Mouse (Mus musculus) ES-Bruce4 (cell line): ENCODE data around the gene Gse1. TPM values are rescaled to one million over a fixed set of nuclear protein-coding genes. Genes with fewer than 3 reads are reported as not detected.

Experiments used
- H3K27ac ChIP-seq: 2 replicates; pipeline ENCODE4 v1.5.1; 2012; ENCODE audit warnings: low read length, inconsistent platforms; ENCODE audit not compliant: insufficient read depth
- H3K27me3 ChIP-seq: 2 replicates; pipeline ENCODE4 v1.6.1; 2012; ENCODE audit warnings: mild to moderate bottlenecking, low read length, inconsistent platforms; ENCODE audit not compliant: control insufficient read depth, poor library complexity, insufficient read depth, severe bottlenecking
- H3K36me3 ChIP-seq: 2 replicates; pipeline ENCODE4 v1.6.1; 2012; ENCODE audit warnings: inconsistent platforms, mild to moderate bottlenecking, low read length, moderate library complexity; ENCODE audit not compliant: control insufficient read depth, poor library complexity, insufficient read depth, severe bottlenecking
- H3K4me1 ChIP-seq: one replicate; pipeline ENCODE4 v1.8.1; 2011; ENCODE audit warnings: low read length; ENCODE audit not compliant: control insufficient read depth, insufficient read depth
- H3K4me3 ChIP-seq: 2 replicates; pipeline ENCODE4 v1.5.1; 2011; ENCODE audit warnings: low read depth, mild to moderate bottlenecking, low read length
- H3K9ac ChIP-seq: 2 replicates; pipeline ENCODE4 v1.6.1; 2012; ENCODE audit warnings: low read depth, mild to moderate bottlenecking, inconsistent platforms; ENCODE audit not compliant: poor library complexity, severe bottlenecking
- H3K9me3 ChIP-seq: replicated peaks from 2 replicates; pipeline ENCODE4 v1.6.1; 2012; ENCODE audit warnings: mild to moderate bottlenecking, low read length, inconsistent platforms; ENCODE audit not compliant: control insufficient read depth, poor library complexity, insufficient read depth, severe bottlenecking
- CTCF ChIP-seq: IDR thresholded peaks from one replicate; pipeline ENCODE4 v1.8.1; 2011; ENCODE audit warnings: low read depth, low read length
- EP300 ChIP-seq: IDR thresholded peaks from 2 replicates; pipeline ENCODE4 v1.6.1; 2011; ENCODE audit warnings: low read depth, low read length; ENCODE audit not compliant: insufficient read depth
- POLR2A ChIP-seq: IDR thresholded peaks from one replicate; pipeline ENCODE4 v1.8.1; 2011; ENCODE audit warnings: low read length; ENCODE audit not compliant: insufficient read depth
- polyA plus RNA-seq: library from polyadenylated mRNA; stranded (reverse); fragments of >200 nt; gene quantifications from 2 replicates; pipeline ENCODE4 v1.2.4, GENCODE M21; 2011; ENCODE audit warnings: low read depth; ENCODE audit not compliant: missing spikeins, insufficient read depth, insufficient read length

Gse1 gene
- polyA plus RNA-seq, 1 experiment: 31.8 TPM

DNA sequence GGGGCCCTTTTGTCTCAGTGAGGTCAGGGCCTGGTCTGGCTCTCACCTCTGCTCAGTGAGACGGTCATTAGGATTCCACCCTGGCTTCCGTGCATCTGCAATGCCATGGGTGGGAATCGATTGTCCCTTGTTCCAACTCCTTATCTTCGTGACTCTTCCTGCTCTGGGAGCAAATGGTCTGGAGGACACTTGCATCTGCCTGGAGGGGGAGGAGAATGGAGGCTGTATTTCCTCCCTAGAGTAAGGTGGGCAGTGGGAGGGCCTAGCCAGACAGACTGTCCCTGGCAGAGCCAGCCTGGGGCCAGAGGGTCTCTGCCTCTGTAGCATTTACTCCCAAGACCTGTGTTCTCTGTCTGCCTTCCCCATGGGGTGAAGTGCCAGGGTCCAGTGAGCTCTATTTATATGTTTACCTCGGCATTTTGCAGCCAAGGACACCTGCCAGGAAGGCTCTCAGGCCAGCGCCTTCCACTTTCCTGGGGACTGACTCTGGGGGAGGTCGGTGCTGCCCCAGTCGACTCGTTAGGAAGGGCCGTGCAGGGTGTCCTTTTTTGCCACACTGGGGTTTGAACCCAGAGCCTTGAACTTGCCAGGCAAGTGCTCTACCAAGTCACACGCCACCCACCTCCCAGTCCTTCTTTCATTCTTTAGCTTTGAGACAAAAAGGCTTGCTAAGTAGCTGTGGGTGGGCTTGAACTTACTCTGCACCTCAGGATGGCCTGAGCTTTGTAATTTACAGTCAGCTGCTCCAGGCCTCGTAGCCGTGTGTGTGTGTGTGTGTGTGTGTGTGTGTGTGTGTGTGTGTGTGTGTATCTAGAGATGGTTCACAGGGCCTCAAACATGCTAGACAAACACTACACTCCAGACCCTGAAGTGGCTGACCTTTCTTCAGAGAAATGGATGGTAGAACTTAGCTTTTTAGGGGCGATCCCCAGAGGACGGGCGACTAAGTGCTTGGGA is 265.5 kb downstream of the Gse1 start:
- H3K27ac ChIP-seq: no peak overlapping the region
- H3K36me3 ChIP-seq: no peaks in the 10 kb centered on the region
- no peaks in the 10 kb centered on the region for H3K9me3 ChIP-seq
- peaks cover 7% of the 10 kb centered on the region for H3K4me1 ChIP-seq
- H3K4me3 ChIP-seq: no peak overlapping the region
- 0 out of 2 replicates have a peak, but pooled peaks cover 2% of the 10 kb centered on the region for H3K27me3 ChIP-seq
- H3K9ac ChIP-seq: no peak overlapping the region
- TF ChIP-seq CTCF (no peak), EP300 (no peak), POLR2A (no peak)

DNA sequence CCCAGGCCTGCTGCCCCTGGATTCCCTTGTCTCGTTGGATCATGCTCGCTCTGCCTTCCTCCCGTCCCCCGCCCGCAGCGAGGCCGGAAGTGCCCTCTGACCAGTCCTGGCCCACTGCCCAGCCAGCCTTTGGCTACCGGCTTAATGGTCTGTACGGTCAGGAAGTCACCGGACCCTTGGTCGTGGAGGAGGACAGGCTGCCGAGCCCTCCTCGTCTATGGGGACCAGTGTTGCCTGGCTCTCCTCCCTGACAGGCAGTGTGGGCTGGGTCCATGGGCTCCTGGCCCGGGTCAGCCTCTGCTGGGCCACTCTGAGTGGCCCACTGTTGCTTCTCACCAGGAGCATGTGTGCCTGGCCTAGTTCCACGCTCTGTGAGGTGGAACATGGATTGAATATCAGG is 266.6 kb downstream of the Gse1 start:
- H3K4me3 ChIP-seq: no peak overlapping the region
- no peak overlapping the region for H3K27ac ChIP-seq

DNA sequence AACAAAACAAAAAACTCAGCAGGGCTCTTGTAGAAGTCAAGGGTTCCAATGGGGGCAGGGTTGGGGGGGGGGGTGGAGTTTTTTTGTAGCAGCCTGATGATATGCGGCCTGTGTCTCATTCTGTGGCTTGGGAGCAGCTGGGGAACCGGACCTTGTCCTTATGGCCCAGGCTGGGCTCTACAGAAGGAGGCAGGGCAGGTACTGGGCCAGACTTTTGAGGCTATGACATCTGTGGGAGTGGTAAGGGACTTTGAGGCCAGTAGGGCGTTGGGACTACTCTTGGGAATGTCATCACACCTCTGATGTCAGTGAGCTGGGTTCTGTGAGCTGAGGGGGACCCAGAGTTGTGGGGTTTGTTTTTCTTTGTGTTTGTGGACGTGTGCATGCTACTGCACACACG is 267.2 kb downstream of the Gse1 start:
- Histone ChIP-seq H3K27ac (no peak overlapping the region), H3K4me1 (peaks cover 11% of the 10 kb centered on the region), H3K9me3 (no peaks in the 10 kb centered on the region), H3K9ac (no peak overlapping the region), H3K4me3 (no peak overlapping the region), H3K27me3 (no peaks in the 10 kb centered on the region), H3K36me3 (no peaks in the 10 kb centered on the region)
- TF ChIP-seq CTCF (no peak), EP300 (no peak), POLR2A (no peak)

More for the DNA sequence above, 266.6 kb downstream of the Gse1 start:
- Histone ChIP-seq H3K27me3 (no peaks in the 10 kb centered on the region), H3K36me3 (no peaks in the 10 kb centered on the region), H3K4me1 (peaks cover 11% of the 10 kb centered on the region), H3K9ac (no peak overlapping the region), H3K9me3 (no peaks in the 10 kb centered on the region)
- no peak for TF ChIP-seq CTCF
- no peak for TF ChIP-seq POLR2A
- no peak for TF ChIP-seq EP300

DNA sequence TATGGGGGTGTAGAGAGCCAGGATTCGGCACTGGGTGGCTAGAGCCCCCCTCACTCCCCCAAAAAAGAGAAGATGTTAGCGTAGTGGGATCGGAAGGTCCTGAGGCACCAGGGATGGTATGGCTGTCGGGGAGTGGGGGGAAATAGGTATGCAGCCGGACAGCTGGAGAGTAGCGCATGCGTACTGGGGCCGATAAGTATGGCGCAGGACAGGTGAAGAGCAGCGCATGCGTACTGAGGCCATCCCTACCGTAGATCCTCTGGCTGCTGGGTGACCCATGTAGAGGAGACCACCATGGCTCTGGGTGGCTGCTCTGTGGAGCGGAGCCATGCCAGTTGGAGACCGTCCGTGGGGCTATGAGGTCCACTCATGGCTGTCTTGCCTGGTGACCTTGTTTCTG is 268.2 kb downstream of the Gse1 start:
- H3K4me1 ChIP-seq: peaks cover 11% of the 10 kb centered on the region

DNA sequence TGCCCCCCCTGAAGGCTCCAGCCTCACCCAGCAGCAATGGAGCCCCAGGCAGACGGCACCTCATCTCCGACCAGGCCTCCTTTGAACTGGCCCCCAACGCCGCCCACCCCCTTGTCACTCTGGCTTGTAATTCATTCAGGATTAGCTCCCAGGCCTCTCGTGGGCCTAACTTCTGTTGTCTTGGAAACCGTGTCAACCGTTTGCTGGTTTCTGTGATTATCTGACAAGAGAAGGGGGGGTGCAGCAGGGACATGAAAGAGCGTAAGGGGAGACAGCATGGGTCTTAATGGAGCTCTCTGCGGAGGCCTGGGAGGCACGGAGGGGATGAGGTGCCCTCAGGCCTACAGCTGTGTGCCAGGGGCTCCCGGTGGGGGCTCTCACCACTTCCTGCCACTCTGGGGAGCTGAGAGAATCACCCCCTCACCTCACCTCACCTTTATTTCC is 269.3 kb downstream of the Gse1 start:
- Histone ChIP-seq H3K4me3 (no peak overlapping the region), H3K4me1 (peaks cover 11% of the 10 kb centered on the region)

More for the DNA sequence above, 268.2 kb downstream of the Gse1 start:
- Histone ChIP-seq H3K4me3 (no peak overlapping the region), H3K9me3 (no peaks in the 10 kb centered on the region), H3K27me3 (no peaks in the 10 kb centered on the region), H3K27ac (no peak overlapping the region), H3K36me3 (no peaks in the 10 kb centered on the region), H3K9ac (no peak overlapping the region)
- no peak for TF ChIP-seq CTCF
- TF ChIP-seq POLR2A: no peak
- TF ChIP-seq EP300: no peak

DNA sequence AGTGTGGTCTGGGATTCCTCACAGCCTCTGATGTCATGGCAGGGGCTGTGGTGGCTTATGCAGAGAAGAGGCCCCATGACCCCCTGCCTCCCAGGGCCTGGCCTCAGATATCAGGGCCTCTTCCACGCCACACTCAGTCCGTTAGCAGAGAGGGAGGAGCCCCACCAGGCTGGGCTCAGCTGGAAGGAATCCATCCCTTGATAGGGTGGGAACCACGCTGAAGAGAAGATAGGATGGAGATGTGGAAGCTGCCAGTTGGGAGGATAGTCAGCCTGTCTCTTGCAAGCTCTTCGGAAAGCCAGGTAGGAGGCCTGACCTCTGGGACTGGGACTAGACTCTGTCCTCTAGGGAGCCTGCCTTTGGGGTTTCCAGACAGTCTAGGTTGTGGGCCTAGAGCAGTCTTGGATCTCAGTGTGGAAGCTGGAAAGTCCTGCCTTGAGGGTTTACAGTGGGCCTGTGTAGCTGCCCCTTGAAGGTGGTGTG is 270.1 kb downstream of the Gse1 start:
- H3K27me3 ChIP-seq: no peaks in the 10 kb centered on the region
- H3K9me3 ChIP-seq: no peaks in the 10 kb centered on the region
- H3K4me1 ChIP-seq: peaks cover 11% of the 10 kb centered on the region
- TF ChIP-seq CTCF (no peak), EP300 (no peak), POLR2A (no peak)
- H3K4me3 ChIP-seq: no peak overlapping the region
- H3K27ac ChIP-seq: no peak overlapping the region
- no peaks in the 10 kb centered on the region for H3K36me3 ChIP-seq
- no peak overlapping the region for H3K9ac ChIP-seq

More for the DNA sequence above, 269.3 kb downstream of the Gse1 start:
- TF ChIP-seq POLR2A: no peak
- no peak for TF ChIP-seq CTCF
- no peak for TF ChIP-seq EP300
- Histone ChIP-seq H3K36me3 (no peaks in the 10 kb centered on the region), H3K9me3 (no peaks in the 10 kb centered on the region), H3K27ac (no peak overlapping the region), H3K9ac (no peak overlapping the region), H3K27me3 (no peaks in the 10 kb centered on the region)
